Mouse (Mus musculus): ENCODE data around the gene Elovl7. TPM values are rescaled to one million over a fixed set of nuclear protein-coding genes. Genes with fewer than 3 reads are reported as not detected.
A peak's percentile ranks its signal among the peaks of the same experiment; 100 is the strongest.

The Elovl7 gene
- polyA plus RNA-seq, 1 experiment = 1.2 TPM

DNA sequence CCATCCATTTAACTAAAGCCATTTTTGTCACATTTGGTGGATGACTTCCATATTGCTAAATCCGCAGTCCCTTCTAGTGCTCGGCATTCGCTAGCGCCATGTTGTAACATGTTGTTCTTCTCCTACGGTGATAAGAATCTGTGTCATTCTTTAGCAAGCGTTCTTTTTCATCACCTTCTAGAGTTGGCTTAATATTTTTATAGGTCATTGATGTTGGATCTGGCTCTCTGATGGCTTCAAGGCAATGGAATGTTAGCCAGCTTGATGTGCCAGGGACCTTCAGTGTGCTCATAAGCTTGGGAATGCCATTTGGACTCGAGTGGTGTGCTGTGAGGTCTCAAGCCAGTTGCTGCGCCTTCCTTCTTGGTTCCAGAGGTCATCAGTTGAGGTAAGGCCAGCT, 3.2 kb upstream of the Elovl7 start:
- Histone ChIP-seq H3K4me3 (ENCODE audit: control insufficient read depth, insufficient read depth, low read length) (no peak overlapping the region), H3K36me3 (ENCODE audit: control insufficient read depth, insufficient read depth, low read length) (no peaks in the 10 kb centered on the region), H3K27ac (ENCODE audit: control insufficient read depth, insufficient read depth, low read length) (no peak overlapping the region), H3K27me3 (ENCODE audit: control insufficient read depth, insufficient read depth, low read length) (peaks cover 6% of the 10 kb centered on the region), H3K4me1 (replicated peaks; ENCODE audit: control insufficient read depth, insufficient read depth, low read length) (peaks cover 11% of the 10 kb centered on the region)
- 95% methylated on average over 8 of the region's 8 CpGs for whole genome bisulfite sequencing
- DNase-seq = no peak
- TF ChIP-seq POLR2A (IDR thresholded peaks at IDR 0.05; ENCODE audit: control insufficient read depth, extremely low read depth, insufficient read depth, low read length, poor library complexity) (no peak), CTCF (IDR thresholded peaks at IDR 0.05; ENCODE audit: borderline replicate concordance, control insufficient read depth, extremely low read depth, insufficient read depth, low read length, poor library complexity) (no peak)

DNA sequence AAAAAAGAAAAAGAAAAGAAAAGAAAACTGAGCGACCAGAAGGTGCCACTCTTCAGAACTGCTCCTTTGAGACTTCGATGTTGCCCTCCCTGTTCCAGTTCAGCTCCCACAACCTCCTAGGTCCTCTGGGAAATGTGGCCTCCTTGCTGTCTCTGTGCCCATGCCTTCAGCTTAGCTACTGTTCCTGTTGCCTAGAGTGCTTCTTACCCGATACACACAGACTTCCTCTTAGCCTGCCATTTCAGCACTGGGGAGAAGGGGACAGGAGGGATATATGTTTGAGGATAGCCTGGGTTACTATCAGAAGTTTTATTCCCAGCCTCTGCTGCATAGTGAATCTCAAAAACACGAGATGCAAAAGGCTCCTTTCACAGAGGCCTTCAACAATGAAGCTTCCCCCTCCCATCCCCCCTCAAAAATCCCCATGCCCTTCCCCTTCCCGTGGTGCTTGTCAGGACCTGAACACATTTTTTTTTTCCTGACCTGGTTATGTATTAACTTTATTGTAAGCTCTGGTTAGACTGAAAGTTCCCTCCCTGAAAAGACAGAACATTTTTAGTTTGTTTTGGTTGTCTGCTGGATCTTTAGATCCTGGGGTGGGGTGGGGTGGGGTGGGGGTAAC, 1.7 kb upstream of the Elovl7 start:
- Histone ChIP-seq H3K27me3 (ENCODE audit: control insufficient read depth, insufficient read depth, low read length) (peaks cover 6% of the 10 kb centered on the region), H3K4me1 (replicated peaks; ENCODE audit: control insufficient read depth, insufficient read depth, low read length) (peaks cover 11% of the 10 kb centered on the region), H3K36me3 (ENCODE audit: control insufficient read depth, insufficient read depth, low read length) (no peaks in the 10 kb centered on the region), H3K4me3 (ENCODE audit: control insufficient read depth, insufficient read depth, low read length) (no peak overlapping the region), H3K27ac (ENCODE audit: control insufficient read depth, insufficient read depth, low read length) (no peak overlapping the region)
- TF ChIP-seq POLR2A (IDR thresholded peaks at IDR 0.05; ENCODE audit: control insufficient read depth, extremely low read depth, insufficient read depth, low read length, poor library complexity) (no peak), CTCF (IDR thresholded peaks at IDR 0.05; ENCODE audit: borderline replicate concordance, control insufficient read depth, extremely low read depth, insufficient read depth, low read length, poor library complexity) (no peak)
- 59% methylated on average over 5 of the region's 5 CpGs for WGBS
- no peak for DNase-seq

DNA sequence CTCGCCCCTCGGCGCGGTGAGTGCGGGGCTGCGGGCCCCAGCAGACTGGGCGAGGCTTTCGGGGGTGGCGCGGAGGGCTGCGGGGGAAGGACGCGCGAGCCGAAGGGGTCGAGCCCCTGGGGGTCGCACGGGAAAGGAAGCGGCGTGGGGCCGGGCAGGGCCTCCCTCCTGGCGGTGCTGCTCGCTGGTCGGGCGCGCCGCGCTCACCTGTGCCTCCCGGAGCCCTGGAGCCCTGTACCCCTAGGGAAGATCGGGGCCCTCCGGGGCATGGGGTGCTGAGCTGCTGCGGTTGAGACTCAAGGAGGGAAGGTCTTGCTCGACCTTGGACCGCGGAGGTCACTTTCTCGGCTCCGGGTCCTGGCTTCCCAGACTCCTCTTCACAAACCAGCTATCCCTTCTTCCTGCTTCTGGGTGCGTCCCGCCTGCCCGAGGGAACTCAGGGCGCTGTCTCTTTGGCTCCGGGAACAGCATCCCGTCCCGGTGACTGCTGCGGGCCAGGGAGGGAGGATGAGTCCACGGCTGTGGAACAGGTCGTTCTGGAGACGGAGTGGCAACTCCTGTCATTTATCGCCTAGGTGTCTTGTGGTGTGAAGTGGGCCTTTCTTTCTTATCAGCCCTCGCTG, 392 bp downstream of the Elovl7 start:
- no peak for TF ChIP-seq POLR2A (IDR thresholded peaks at IDR 0.05; ENCODE audit: control insufficient read depth, extremely low read depth, insufficient read depth, low read length, poor library complexity)
- TF ChIP-seq CTCF (IDR thresholded peaks at IDR 0.05; ENCODE audit: borderline replicate concordance, control insufficient read depth, extremely low read depth, insufficient read depth, low read length, poor library complexity) = no peak; the same call in 1 of the 2 replicates
- Histone ChIP-seq H3K4me1 (replicated peaks; ENCODE audit: control insufficient read depth, insufficient read depth, low read length) (peaks cover 11% of the 10 kb centered on the region), H3K27me3 (ENCODE audit: control insufficient read depth, insufficient read depth, low read length) (peaks cover 6% of the 10 kb centered on the region), H3K4me3 (ENCODE audit: control insufficient read depth, insufficient read depth, low read length) (peak overlapping the region; percentile 57), H3K27ac (ENCODE audit: control insufficient read depth, insufficient read depth, low read length) (no peak overlapping the region), H3K36me3 (ENCODE audit: control insufficient read depth, insufficient read depth, low read length) (no peaks in the 10 kb centered on the region)
- no peak for DNase-seq
- under 1% methylated on average over 49 of the region's 50 CpGs for WGBS

DNA sequence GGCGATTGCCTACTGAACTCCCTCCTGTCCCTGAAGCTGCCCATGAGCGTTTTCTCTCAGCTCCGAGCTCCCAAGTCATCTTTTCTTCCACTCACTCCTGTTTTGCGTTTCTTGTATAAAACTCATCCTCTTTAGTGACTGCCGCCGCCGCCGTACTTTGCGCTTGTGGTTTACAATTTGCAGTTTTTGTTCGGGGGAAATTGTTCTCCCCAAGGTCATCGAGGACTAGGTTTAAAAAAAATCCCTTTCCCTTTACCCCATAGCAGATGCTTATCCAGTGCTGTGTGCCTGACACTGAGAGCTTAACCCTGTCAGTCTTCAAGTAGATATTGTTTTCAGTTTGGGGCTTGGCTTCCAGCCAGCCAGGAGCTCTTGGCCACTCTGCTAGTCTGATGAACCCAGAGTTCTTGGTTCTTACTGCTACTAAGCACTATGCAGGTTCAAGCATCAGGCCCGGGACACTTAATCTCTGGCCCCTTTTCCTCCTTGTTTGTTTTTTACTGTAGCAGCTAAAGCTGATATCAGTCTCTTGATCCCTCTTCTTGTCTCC, 1.1 kb downstream of the Elovl7 start:
- whole genome bisulfite sequencing = 3% methylated on average over 12 of the region's 12 CpGs
- no peak for TF ChIP-seq CTCF (IDR thresholded peaks at IDR 0.05; ENCODE audit: borderline replicate concordance, control insufficient read depth, extremely low read depth, insufficient read depth, low read length, poor library complexity)
- TF ChIP-seq POLR2A (IDR thresholded peaks at IDR 0.05; ENCODE audit: control insufficient read depth, extremely low read depth, insufficient read depth, low read length, poor library complexity) = no peak

DNA sequence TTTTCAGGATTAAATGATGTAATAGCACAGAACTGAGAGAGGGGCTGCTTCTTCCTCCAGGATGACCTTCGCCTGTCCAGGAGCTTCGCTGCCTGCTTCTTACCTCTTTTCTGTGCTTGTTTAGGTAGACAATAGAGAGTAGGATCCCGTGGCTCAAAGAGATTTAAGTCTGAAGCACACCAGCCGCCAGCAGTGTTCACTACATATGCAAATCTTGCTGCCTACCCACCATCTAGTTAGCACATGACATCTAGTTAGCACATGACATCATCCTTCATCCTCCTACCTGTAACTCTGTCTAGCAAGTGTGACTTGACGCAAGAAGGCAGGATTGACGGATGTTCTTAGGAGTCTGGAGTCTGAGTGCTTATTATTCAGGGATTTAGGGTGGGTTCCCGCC, 5.6 kb downstream of the Elovl7 start:
- peaks cover under 1% of the 10 kb centered on the region for H3K27me3 ChIP-seq (ENCODE audit: control insufficient read depth, insufficient read depth, low read length)
- H3K27ac ChIP-seq (ENCODE audit: control insufficient read depth, insufficient read depth, low read length) = no peak overlapping the region
- peaks cover 4% of the 10 kb centered on the region for H3K4me1 ChIP-seq (replicated peaks; ENCODE audit: control insufficient read depth, insufficient read depth, low read length)
- no peak for DNase-seq
- H3K4me3 ChIP-seq (ENCODE audit: control insufficient read depth, insufficient read depth, low read length) = no peak overlapping the region
- no peaks in the 10 kb centered on the region for H3K36me3 ChIP-seq (ENCODE audit: control insufficient read depth, insufficient read depth, low read length)
- 92% methylated on average over 7 of the region's 7 CpGs for WGBS
- TF ChIP-seq POLR2A (IDR thresholded peaks at IDR 0.05; ENCODE audit: control insufficient read depth, extremely low read depth, insufficient read depth, low read length, poor library complexity) (no peak), CTCF (IDR thresholded peaks at IDR 0.05; ENCODE audit: borderline replicate concordance, control insufficient read depth, extremely low read depth, insufficient read depth, low read length, poor library complexity) (no peak)

More for the DNA sequence above, 1.1 kb downstream of the Elovl7 start:
- Histone ChIP-seq H3K27ac (ENCODE audit: control insufficient read depth, insufficient read depth, low read length) (no peak overlapping the region), H3K36me3 (ENCODE audit: control insufficient read depth, insufficient read depth, low read length) (no peaks in the 10 kb centered on the region), H3K4me3 (ENCODE audit: control insufficient read depth, insufficient read depth, low read length) (peak overlapping the region; percentile 57), H3K4me1 (replicated peaks; ENCODE audit: control insufficient read depth, insufficient read depth, low read length) (peaks cover 11% of the 10 kb centered on the region), H3K27me3 (ENCODE audit: control insufficient read depth, insufficient read depth, low read length) (peaks cover 6% of the 10 kb centered on the region)
- DNase-seq = no peak

DNA sequence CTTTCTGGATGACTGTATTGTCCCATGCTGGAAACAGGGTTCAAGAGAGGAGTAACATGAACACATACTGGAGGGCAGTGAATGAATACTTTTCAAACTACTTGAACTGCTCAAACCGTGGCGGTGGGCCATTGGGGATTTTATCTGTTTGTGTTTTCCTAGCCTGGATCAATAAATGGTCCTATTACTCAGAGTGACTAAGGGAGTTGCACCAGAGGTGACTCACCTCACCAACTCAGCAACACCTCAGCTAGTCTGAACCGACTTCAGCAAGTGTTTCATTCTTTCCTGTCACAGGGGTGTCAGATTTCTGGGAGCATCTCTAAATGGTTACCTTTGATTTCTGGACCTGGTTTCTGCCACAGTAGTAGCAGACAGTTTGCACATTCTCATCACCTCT, 15.0 kb downstream of the Elovl7 start:
- TF ChIP-seq CTCF (IDR thresholded peaks at IDR 0.05; ENCODE audit: borderline replicate concordance, control insufficient read depth, extremely low read depth, insufficient read depth, low read length, poor library complexity) (no peak), POLR2A (IDR thresholded peaks at IDR 0.05; ENCODE audit: control insufficient read depth, extremely low read depth, insufficient read depth, low read length, poor library complexity) (no peak)
- H3K27ac ChIP-seq (ENCODE audit: control insufficient read depth, insufficient read depth, low read length) = no peak overlapping the region
- DNase-seq = no peak
- H3K4me1 ChIP-seq (replicated peaks; ENCODE audit: control insufficient read depth, insufficient read depth, low read length) = no peaks in the 10 kb centered on the region
- no peak overlapping the region for H3K4me3 ChIP-seq (ENCODE audit: control insufficient read depth, insufficient read depth, low read length)
- 85% methylated on average over 3 of the region's 3 CpGs for WGBS
- no peaks in the 10 kb centered on the region for H3K27me3 ChIP-seq (ENCODE audit: control insufficient read depth, insufficient read depth, low read length)
- no peaks in the 10 kb centered on the region for H3K36me3 ChIP-seq (ENCODE audit: control insufficient read depth, insufficient read depth, low read length)
